Mouse (Mus musculus) lung, postnatal 0 days (tissue): ENCODE measurements at regions not wholly inside any gene's neighbourhood (a gene's known extent, or its start where the extent isn't known, plus 50 kb on each side); places are given as distances from the start of the nearest gene placed in this dataset.

Experiments used
- CTCF ChIP-seq: IDR thresholded peaks from 2 replicates; pipeline ENCODE4 v1.5.1; 2016; ENCODE audit warnings: antibody characterized with exemption, mild to moderate bottlenecking
- EP300 ChIP-seq: IDR thresholded peaks from 2 replicates; pipeline ENCODE4 v1.6.1; 2016; ENCODE audit warnings: antibody characterized with exemption, mild to moderate bottlenecking, control low read depth

- TF ChIP-seq EP300 = no peak
- no peak for TF ChIP-seq CTCF
These were observed 212.5 kb downstream of the Gxylt1 start for GRCm38 (mm10) chr15:93062213-93063131.
